Mouse (Mus musculus) bone marrow, adult 2 months (tissue): ENCODE measurements around the gene Ssxa1. TPM values are rescaled to one million over a fixed set of nuclear protein-coding genes. Genes with fewer than 3 reads are reported as not detected.
"Not testable (repeated sequence)": the region's sequence is repeated elsewhere in the genome, so short reads cannot be mapped to it uniquely, and the experiment has no call there.

Experiments
- H3K27ac ChIP-seq: fragments of 200-500 bp; 2 replicates; pipeline ENCODE4 v1.5.1; 2012; ENCODE audit warnings: low read depth, mild to moderate bottlenecking, control low read depth, inconsistent platforms, low read length; ENCODE audit not compliant: control insufficient read depth, poor library complexity, insufficient read depth
- H3K4me1 ChIP-seq: fragments of 200-500 bp; 2 replicates; pipeline ENCODE4 v1.6.1; 2011; ENCODE audit warnings: low read length; ENCODE audit not compliant: control insufficient read depth, insufficient read depth
- H3K4me3 ChIP-seq: fragments of 200-500 bp; replicated peaks from 2 replicates; pipeline ENCODE3; 2011; ENCODE audit warnings: mild to moderate bottlenecking, low read depth, low read length, control low read depth; ENCODE audit not compliant: control insufficient read depth
- CTCF ChIP-seq: fragments of 200-500 bp; IDR thresholded peaks from 2 replicates; pipeline ENCODE4 v1.5.1; 2011; ENCODE audit warnings: low read length, control low read depth; ENCODE audit not compliant: control insufficient read depth, insufficient read depth
- POLR2A ChIP-seq: fragments of 200-500 bp; IDR thresholded peaks from 2 replicates; pipeline ENCODE4 v1.6.1; 2011; ENCODE audit warnings: low read depth, mild to moderate bottlenecking, control low read depth, low read length, borderline replicate concordance; ENCODE audit not compliant: control insufficient read depth
- WGBS: fragments of 180-500 bp; shearing (Covaris S2); methylation state at CpG from one replicate; pipeline ENCODE4 v1.1.7; 2018; 5-methylcytosine and 5-hydroxymethylcytosine counted together
- polyA plus RNA-seq: library from polyadenylated mRNA; stranded (reverse); fragments of >200 nt; gene quantifications from 2 replicates; pipeline ENCODE4 v1.2.4, GENCODE M21; 2011; ENCODE audit warnings: low replicate concordance; ENCODE audit not compliant: missing spikeins, insufficient read depth, insufficient read length

Gene Ssxa1
- not detected in 2 replicates for polyA plus RNA-seq

- 73% methylated on average over 4 of the region's 4 CpGs for WGBS
- Histone ChIP-seq H3K4me3 (no peak within 1 kb of the TSS), H3K27ac (no peak within 1 kb of the TSS), H3K4me1 (no peaks in the 10 kb centered on the region)
- TF ChIP-seq CTCF (no peak), POLR2A (no peak)
Measured at GRCm38 (mm10) chrX:21115520-21115919, at the start of gene Ssxa1. TSS of gene Ssxa1 (plus strand) at chrX:21115820.

GRCm38 (mm10) chrX:21068106-21068505, 47.5 kb upstream of the Ssxa1 start, which contains the start of gene Spaca5:
TSS of gene Spaca5 (plus strand) at chrX:21068406.
- TF ChIP-seq CTCF: no peak
- TF ChIP-seq POLR2A: no peak
- no peak within 1 kb of the TSS for H3K4me3 ChIP-seq
- H3K4me1 ChIP-seq: no peaks in the 10 kb centered on the region
- H3K27ac ChIP-seq: no peak within 1 kb of the TSS

GRCm38 (mm10) chrX:21088645-21088982, 27.0 kb upstream of the Ssxa1 start:
- Histone ChIP-seq H3K4me3 (peak overlapping the region; percentile 69), H3K27ac (no peak overlapping the region), H3K4me1 (no peaks in the 10 kb centered on the region)
- TF ChIP-seq CTCF (no peak), POLR2A (no peak)
- WGBS: 27% methylated on average over 6 of the region's 6 CpGs

- Histone ChIP-seq H3K4me1 (no peaks in the 10 kb centered on the region), H3K27ac (no peak within 1 kb of the TSS), H3K4me3 (peak within 1 kb of the TSS; percentile 69)
- TF ChIP-seq POLR2A: no peak
- TF ChIP-seq CTCF: no peak
- WGBS: 14% methylated on average over 27 of the region's 27 CpGs
Measured at GRCm38 (mm10) chrX:21088983-21089866, 26.4 kb upstream of the Ssxa1 start, which contains the start of gene Zfp300. TSS of gene Zfp300 (minus strand) at chrX:21089527.

GRCm38 (mm10) chrX:21089867-21090239, 25.8 kb upstream of the Ssxa1 start:
- H3K27ac ChIP-seq: no peak overlapping the region
- H3K4me1 ChIP-seq: no peaks in the 10 kb centered on the region
- H3K4me3 ChIP-seq: no peak overlapping the region
- 59% methylated on average over 7 of the region's 7 CpGs for WGBS
- TF ChIP-seq POLR2A (no peak), CTCF (no peak)

- H3K4me3 ChIP-seq, H3K27ac ChIP-seq, H3K4me1 ChIP-seq: not testable (repeated sequence)
- 84% methylated on average over 25 of the region's 25 CpGs for WGBS
Measured at GRCm38 (mm10) chrX:21146675-21147074, 31.1 kb downstream of the Ssxa1 start.

Other genes with a start within 250 kb of the Ssxa1 start
- gene Timp1, start 245.7 kb upstream of the Ssxa1 start, polyA plus RNA-seq: 3.7 and 29.4 TPM in 2 replicates
- gene Syn1, start 194.8 kb upstream of the Ssxa1 start, polyA plus RNA-seq: 0.47 and 0.50 TPM in 2 replicates
- 64.4 and 170 TPM in 2 replicates for gene Cfp, start 184.3 kb upstream of the Ssxa1 start, polyA plus RNA-seq
- 2.1 and 5.0 TPM in 2 replicates for gene Elk1, start 165.2 kb upstream of the Ssxa1 start, polyA plus RNA-seq
- 32.4 and 51.5 TPM in 2 replicates for gene Uxt, start 153.8 kb upstream of the Ssxa1 start, polyA plus RNA-seq
- gene Zfp182, start 53.5 kb upstream of the Ssxa1 start, polyA plus RNA-seq: 6.7 and 10.7 TPM in 2 replicates
- not detected in 2 replicates for gene Spaca5, start 47.4 kb upstream of the Ssxa1 start, polyA plus RNA-seq
- gene Zfp300, start 26.3 kb upstream of the Ssxa1 start, polyA plus RNA-seq: 0.55 TPM in 1 of 2 replicates, not detected in the other
- not detected in 2 replicates for gene Gm21876, start 59.8 kb downstream of the Ssxa1 start, polyA plus RNA-seq